Mouse (Mus musculus): ENCODE results near the gene 1810065E05Rik.

The 1810065E05Rik gene

DNA sequence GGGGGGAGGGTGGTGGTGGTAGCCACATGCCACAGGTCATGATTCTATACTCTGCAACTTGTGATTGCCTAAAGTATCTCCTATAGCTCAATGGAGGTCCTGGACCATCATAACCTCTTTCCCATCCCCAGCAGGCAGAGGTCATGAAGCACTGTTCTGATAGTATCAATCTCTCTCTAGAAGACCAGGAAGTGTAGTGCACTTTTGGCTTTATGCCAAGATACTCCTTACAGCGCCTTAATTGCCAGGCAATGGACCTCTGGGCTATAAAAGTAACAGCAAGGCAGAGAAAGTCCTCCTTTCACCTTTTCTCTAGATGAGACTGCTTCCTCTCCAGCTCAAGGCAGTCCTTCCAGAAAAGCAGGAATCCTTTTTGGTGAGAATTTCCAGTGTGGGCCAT, at the start of gene 1810065E05Rik:
1810065E05Rik (plus strand) TSS at position 297 of the 400 bp plus-strand sequence.
- CTCF ChIA-PET = no interaction called here

DNA sequence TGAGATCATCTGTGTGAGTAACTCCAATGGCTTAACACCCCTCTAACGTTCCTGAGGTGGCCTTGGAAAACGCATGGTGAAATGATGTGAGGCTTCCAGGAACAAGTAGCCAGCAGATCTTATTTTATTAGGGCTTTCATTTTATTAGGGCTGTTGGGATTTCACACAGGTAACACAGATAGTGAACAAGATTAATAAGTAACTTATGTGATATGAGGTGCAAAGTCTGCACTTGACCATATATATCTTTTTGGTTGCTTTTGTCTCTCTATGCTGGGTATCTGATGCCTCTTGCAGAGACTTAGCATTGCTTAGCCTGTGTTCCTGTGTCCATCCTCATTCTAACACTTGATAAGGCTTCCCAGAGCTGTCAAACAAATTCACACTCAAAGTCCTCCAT, 43.6 kb upstream of the 1810065E05Rik start:
- CTCF ChIA-PET = no interaction called here

DNA sequence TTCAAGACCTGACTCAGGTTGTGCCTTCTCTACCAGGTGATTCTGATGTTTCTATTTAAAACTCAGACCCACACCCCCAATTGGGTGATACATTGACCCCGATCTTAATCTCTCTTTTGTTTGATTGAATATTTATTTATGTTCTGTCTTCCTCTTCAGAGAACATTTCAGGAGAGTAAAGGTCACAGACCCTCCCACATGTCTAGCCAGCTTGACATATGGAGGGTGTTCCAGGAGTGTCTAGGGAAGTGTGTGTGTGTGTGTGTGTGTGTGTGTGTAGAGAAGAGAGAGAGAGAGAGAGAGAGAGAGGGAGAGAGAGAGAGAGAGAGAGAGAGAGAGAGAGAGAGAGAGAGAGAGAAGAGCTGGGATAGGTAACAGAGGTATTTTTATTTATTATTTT, 43.2 kb upstream of the 1810065E05Rik start:
- CTCF ChIA-PET = no interaction called here

DNA sequence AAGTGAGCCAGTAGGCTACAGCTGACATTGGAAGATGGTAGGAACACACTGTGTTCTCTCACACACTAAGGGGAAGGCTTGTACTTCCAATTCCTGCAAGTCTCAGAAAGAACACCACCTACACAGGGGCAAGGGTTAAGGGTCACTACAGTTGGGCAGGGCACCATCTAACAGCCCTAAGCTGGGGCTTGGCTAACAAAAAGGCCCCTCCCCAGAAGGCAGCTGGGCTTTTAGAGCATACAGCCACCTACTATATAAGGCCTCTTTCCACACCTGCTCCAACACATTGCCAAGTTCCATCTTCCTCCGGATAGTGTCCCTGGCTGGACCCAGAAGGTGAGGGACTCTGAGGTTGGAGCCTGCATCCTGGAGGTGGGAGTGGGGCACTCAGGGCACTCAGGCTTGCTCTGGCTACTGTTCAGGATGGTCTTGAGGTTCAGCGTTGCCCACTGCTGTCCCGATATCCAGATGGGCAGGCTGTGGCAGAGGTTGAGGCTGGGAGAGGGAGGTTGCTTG, 42.1 kb upstream of the 1810065E05Rik start, which contains the start of gene Lypd8:
Lypd8 (plus strand) TSS at position 281 of the 516 bp plus-strand sequence.
- CTCF ChIA-PET = interaction anchor here (0.6 kb wide), 1 partner anchor 867 kb away, joined by 3 read pairs; no protein-coding TSS in a partner anchor

DNA sequence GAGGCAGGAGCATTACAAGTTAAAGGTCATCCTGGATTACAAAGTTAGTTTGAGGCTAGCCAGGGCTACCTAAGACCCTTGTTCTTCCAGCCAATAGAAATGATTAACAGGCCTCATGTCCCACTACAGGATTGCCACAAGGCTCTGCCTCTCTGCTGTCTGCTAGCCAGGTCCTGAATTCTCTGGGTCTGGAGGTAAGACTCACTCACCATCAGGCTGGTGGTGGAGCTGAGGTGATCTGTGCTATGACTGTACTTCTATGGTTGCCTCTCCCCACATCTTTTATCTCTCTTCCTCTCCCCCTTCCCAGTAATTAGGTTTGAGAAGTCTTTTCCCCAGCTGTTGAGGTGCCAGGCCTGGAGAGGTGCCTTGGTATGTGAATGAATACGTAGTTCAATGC, 41.4 kb upstream of the 1810065E05Rik start:
- CTCF ChIA-PET = no interaction called here

DNA sequence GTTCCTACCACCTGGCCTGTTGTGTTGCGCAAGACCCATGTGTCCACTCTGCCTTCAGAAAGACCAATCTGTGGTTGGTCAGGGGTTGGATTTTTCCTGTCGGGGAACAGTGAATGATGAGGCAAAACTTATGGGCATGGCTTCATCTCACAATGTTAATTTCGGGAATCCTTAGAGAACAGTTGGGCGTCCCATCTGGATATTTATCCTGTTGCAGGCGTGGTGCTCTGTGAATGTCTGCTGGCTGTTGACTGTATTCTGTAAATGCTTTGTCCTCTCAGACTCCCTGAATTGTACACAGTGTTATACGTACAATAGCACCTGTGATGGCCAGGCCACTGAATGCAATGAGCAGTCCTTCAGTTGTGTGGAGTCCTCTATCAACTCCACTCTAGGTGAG, 38.4 kb upstream of the 1810065E05Rik start:
- CTCF ChIA-PET = no interaction called here

DNA sequence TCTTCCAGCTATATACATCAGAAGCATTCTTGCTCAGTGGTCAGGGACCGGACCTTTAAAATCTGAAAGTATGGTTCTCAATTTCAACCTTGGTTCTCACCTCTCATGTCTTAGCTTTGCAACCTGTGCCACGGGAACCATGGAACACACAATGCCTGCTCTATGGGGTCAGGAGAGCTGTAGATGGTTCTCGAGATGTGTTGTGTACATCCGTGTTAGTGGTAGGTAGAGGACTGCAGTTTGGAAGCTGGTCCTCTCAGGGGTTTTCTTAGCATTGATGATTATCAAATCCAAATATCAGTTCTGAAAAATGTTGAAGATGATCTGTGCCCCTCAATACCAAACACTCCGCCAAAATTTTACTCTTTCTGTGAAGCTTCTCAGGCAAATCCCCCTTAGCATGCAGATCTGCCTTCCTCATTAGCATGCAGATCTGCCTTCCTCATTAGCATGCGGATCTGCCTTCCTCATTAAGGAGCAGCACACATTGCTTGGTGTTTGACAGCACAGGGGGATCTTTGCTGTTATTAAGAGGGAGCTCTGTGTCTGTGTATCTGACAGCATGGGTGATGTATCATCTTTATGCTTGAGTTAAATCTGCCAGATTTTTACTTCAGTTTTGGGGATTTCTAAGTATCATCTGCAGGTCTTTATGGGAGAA, 20.8 kb upstream of the 1810065E05Rik start:
- CTCF ChIA-PET = no interaction called here

DNA sequence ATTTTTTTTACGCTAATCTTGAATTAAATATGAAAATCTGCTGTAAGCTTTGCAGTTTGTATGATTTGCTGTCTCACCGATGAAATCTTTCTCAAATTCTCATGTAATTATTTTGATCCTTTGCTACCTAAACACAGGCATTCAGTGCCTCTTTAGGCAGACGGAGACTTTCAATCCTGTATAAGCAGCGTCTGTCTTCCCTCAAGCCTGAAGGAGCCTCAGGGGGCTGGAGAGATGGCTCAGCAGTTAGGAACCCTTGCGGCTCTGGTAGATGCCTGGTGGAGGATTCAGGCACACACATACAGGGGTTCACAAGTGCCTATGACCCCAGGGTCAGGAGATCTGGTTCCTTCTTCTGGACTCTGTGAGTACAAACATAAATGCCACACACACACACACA, 20.3 kb upstream of the 1810065E05Rik start:
- CTCF ChIA-PET = no interaction called here

DNA sequence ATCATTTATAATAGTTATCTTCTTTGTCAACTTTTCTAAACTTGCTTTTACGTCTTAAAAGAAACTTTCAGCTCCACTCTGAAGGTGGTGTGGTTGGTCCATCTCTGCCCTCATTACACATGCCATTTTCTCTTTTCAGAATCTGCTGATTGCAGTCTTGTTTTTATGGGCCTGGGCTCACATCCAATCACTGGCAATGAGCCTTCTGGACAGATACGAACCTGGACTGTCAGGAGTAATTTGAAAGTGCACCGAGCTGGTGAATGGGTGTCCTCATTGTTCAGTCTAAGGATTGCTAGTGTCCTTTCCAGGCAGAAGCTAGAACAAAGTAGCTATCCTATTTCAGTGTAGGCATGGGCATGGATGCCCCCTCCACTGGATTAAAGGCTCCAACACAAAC, 12.8 kb upstream of the 1810065E05Rik start:
- CTCF ChIA-PET = no interaction called here

DNA sequence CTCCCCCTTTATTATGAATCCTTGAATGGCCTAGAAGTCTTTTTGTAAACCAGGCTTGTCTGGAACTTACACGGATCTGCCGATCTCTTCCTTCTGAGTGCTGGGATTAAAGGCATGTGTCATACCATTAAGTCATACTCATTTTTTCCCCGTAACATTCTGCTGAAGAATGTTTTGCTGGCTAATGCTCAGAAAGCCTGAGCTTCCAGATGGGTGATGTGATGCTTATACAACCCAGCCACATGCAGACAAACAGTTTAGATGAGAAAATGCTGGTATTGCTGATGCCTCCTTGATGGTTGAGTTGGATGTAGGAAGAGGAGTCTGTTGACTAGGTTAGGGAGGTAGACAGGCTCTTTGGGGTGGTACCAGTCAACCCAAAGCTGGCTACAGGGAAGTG, 2.6 kb upstream of the 1810065E05Rik start:
- CTCF ChIA-PET = no interaction called here

DNA sequence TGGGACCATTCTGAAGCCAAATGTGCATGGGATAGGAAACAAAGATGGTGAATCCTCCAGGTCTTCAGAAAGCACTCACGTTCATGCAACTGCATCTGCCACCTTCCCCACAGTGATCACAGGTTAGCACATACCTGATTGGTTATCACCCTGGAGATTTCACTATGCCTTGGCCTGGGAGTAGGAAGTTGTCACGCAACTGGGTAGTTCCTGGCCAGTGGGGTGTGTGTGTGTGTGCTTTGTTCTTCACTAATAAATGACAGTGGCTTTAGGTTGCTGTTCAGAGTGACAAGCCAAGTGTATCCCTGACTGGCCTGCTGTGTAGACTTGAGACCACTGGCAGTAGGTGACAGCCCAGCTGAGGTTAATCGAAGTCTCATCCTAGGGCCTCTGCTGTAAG, 11.3 kb downstream of the 1810065E05Rik start, which contains the start of gene Gm12253:
Gm12253 (plus strand) TSS at position 301 of the 400 bp plus-strand sequence.
- CTCF ChIA-PET = no interaction called here

DNA sequence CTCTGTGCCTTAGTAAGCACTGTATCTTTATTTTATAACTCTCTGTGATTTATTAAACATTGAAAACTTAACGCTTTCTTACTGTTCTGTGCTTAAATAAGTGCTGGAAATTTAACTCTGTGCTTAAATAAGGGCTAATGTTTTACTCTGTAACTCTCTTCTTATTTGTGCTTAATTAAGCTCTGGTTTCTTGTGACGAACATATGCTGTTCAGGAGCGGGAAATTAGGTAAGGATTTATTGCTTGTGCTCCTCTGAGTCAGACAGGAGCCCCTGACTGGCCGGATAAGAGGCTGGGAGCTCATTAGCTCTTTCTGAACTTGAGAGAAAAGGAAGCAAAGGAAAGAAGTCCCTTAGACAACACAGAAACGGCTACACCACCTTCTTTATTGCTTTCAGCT, 17.0 kb downstream of the 1810065E05Rik start:
- CTCF ChIA-PET = no interaction called here

DNA sequence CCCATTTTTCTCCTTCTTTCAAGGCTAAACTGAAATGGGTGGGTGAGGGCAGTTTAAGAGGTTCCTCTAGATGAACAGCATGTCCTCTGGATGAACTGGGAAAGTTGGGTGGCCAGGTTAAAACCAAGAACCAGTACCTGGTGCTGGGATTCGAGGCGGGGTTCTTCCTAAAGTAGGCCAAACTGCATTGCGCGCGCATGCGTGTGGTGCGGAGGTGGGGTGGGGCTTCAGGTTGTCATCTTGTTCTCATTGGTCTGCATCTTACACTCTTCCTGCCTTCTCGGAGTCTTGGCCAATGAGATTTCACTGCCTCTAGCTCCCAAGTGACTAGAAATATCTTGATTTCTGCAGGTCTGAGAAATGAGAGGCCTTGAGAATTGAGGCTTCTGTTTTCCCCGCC, 31.8 kb downstream of the 1810065E05Rik start, which contains the start of gene Lypd9:
Lypd9 (minus strand) TSS at position 165 of the 400 bp plus-strand sequence.
- CTCF ChIA-PET = no interaction called here

DNA sequence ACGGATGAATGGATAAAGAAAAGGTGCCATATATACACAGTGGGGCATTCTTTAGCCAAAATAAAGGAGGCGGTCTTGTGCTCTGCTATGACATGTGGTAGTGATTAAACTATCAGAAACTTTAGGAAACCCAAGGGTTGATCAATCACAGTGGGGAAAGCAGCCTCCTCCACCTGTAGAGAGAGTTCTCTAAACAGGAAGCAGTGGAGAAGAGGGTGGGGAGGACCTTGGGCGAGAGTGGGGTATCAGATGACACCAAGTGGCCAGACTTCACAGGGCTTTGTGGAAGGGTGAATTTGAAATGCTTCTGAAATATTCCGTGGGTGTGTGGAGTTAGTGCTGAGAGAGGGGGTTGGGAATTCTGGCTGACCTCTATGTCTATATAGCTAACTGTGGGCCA, 32.7 kb downstream of the 1810065E05Rik start:
- CTCF ChIA-PET = no interaction called here

DNA sequence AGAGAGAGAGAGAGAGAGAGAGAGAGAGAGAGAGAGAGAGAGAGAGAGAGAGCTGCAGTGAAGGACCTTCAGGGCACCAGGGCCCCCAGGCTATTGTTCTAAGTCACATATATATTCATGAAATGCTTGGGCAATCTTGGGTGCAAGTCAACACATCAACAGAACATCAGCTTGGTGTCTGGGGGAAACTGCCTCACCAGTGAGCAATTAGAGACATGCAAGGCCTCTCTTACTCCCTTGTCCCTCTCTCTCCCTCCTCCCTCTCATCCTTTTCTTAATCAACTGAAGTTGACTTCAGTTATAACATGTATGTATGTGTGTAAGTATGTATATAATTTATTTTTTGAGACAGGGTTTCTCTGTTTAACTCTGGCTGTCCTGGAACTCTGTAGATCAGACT, 41.3 kb downstream of the 1810065E05Rik start, which contains the start of gene Olfr30:
Olfr30 (minus strand) TSS at position 101 of the 400 bp plus-strand sequence.
- CTCF ChIA-PET = no interaction called here

Measured in spleen, embryonic (tissue).